Mouse (Mus musculus) MEL (cell line): ENCODE data around the gene Hira. TPM values are rescaled to one million over a fixed set of nuclear protein-coding genes. Genes with fewer than 3 reads are reported as not detected.

Experiments
- DNase-seq: peaks from one replicate; pipeline ENCODE4 v3.0.0; 2011; ENCODE audit warnings: low read depth, low spot score
- H3K27ac ChIP-seq: 2 replicates; pipeline ENCODE4 v1.5.1; 2012; ENCODE audit warnings: low read depth, mild to moderate bottlenecking, control low read depth, low read length, moderate library complexity; ENCODE audit not compliant: control insufficient read depth
- H3K27me3 ChIP-seq, 2 experiments: fragments of 150-350 bp in 1 of 2; sonication (generic) in 1 of 2; 2 replicates each; pipeline ENCODE4 v1.6.1; 2012; ENCODE audit warnings: low read length in 2 of 2, mild to moderate bottlenecking in 2 of 2, improper control_type of control experiment in 1 of 2, moderate library complexity in 1 of 2; ENCODE audit not compliant: insufficient read depth in 2 of 2, control insufficient read depth in 1 of 2
- H3K36me3 ChIP-seq, 2 experiments: 2 replicates each; pipeline ENCODE4 v1.6.1; 2012 to 2014; ENCODE audit warnings: low read length in 2 of 2, improper control_type of control experiment in 1 of 2, inconsistent platforms in 1 of 2, mild to moderate bottlenecking in 1 of 2; ENCODE audit not compliant: insufficient read depth in 2 of 2, control insufficient read depth in 1 of 2
- H3K4me1 ChIP-seq, 2 experiments: fragments of 150-350 bp in 1 of 2; sonication (generic) in 1 of 2; 2 replicates each; pipeline ENCODE4 v1.6.1; 2012; ENCODE audit warnings: low read length in 2 of 2, improper control_type of control experiment in 1 of 2, mild to moderate bottlenecking in 1 of 2; ENCODE audit not compliant: insufficient read depth in 2 of 2, control insufficient read depth in 1 of 2
- H3K4me3 ChIP-seq, 2 experiments: fragments of 150-350 bp in 1 of 2; sonication (generic) in 1 of 2; 2 replicates each; pipeline ENCODE4 v1.5.1; 2012; ENCODE audit warnings: low read depth in 2 of 2, low read length in 2 of 2, mild to moderate bottlenecking in 2 of 2, moderate library complexity in 2 of 2, control low read depth in 1 of 2, improper control_type of control experiment in 1 of 2; ENCODE audit not compliant: control insufficient read depth in 1 of 2, insufficient read depth in 1 of 2
- H3K79me2 ChIP-seq: 2 replicates; pipeline ENCODE4 v1.6.1; 2012; ENCODE audit warnings: mild to moderate bottlenecking, low read length, moderate library complexity; ENCODE audit not compliant: control insufficient read depth, poor library complexity, insufficient read depth
- H3K9ac ChIP-seq: 2 replicates; pipeline ENCODE4 v1.6.1; 2012; ENCODE audit warnings: low read depth, mild to moderate bottlenecking, control low read depth, low read length, moderate library complexity; ENCODE audit not compliant: control insufficient read depth, poor library complexity, severe bottlenecking
- H3K9me3 ChIP-seq: fragments of 150-350 bp; sonication (generic); replicated peaks from 2 replicates; pipeline ENCODE4 v1.6.1; 2012; ENCODE audit warnings: mild to moderate bottlenecking, low read length, improper control_type of control experiment, moderate library complexity; ENCODE audit not compliant: insufficient read depth
- BHLHE40 ChIP-seq: IDR thresholded peaks from 2 replicates; pipeline ENCODE4 v1.6.1; 2012; ENCODE audit warnings: low read depth, mild to moderate bottlenecking, inconsistent platforms, low read length, improper control_type of control experiment, borderline replicate concordance
- CHD1 ChIP-seq: IDR thresholded peaks from 2 replicates; pipeline ENCODE4 v1.6.1; 2012; ENCODE audit warnings: low read depth, mild to moderate bottlenecking, inconsistent platforms, low read length, improper control_type of control experiment
- CHD2 ChIP-seq: IDR thresholded peaks from 2 replicates; pipeline ENCODE4 v1.6.1; 2011; ENCODE audit warnings: low read length, improper control_type of control experiment
- CTCF ChIP-seq, 3 experiments: IDR thresholded peaks in 2 of 3; conservative IDR thresholded peaks in 1 of 3; 2 replicates each; pipeline ENCODE4 v1.5.1; 2011 to 2012; ENCODE audit warnings: low read length in 3 of 3, low read depth in 2 of 3, mild to moderate bottlenecking in 2 of 3, improper control_type of control experiment in 1 of 3, inconsistent platforms in 1 of 3, mixed read lengths in 1 of 3, moderate library complexity in 1 of 3; ENCODE audit not compliant: control insufficient read depth in 1 of 3, insufficient read depth in 1 of 3, poor library complexity in 1 of 3, severe bottlenecking in 1 of 3
- ELF1 ChIP-seq: IDR thresholded peaks from 2 replicates; pipeline ENCODE4 v1.6.1; 2014; ENCODE audit warnings: low read depth, mild to moderate bottlenecking, inconsistent platforms, low read length, improper control_type of control experiment, moderate library complexity
- EP300 ChIP-seq, 2 experiments: IDR thresholded peaks; 2 replicates each; pipeline ENCODE4 v1.6.1; 2011; ENCODE audit warnings: improper control_type of control experiment in 2 of 2, low read length in 2 of 2, low read depth in 1 of 2, mild to moderate bottlenecking in 1 of 2
- ETS1 ChIP-seq: IDR thresholded peaks from 2 replicates; pipeline ENCODE4 v1.6.1; 2012; ENCODE audit warnings: low read depth, mild to moderate bottlenecking, inconsistent platforms, low read length, improper control_type of control experiment, moderate library complexity
- GABPA ChIP-seq: IDR thresholded peaks from 2 replicates; pipeline ENCODE4 v1.6.1; 2012; ENCODE audit warnings: low read depth, mild to moderate bottlenecking, inconsistent platforms, low read length, improper control_type of control experiment, moderate library complexity
- GATA1 ChIP-seq: IDR thresholded peaks from 2 replicates; pipeline ENCODE4 v1.6.1; 2011; ENCODE audit warnings: low read depth, low read length, improper control_type of control experiment
- HCFC1 ChIP-seq: IDR thresholded peaks from 2 replicates; pipeline ENCODE4 v1.6.1; 2012; ENCODE audit warnings: low read depth, mild to moderate bottlenecking, inconsistent platforms, low read length, improper control_type of control experiment, moderate library complexity
- JUND ChIP-seq: IDR thresholded peaks from 2 replicates; pipeline ENCODE4 v1.6.1; 2011; ENCODE audit warnings: low read depth, mild to moderate bottlenecking, improper control_type of control experiment, low read length
- MAFK ChIP-seq: IDR thresholded peaks from 2 replicates; pipeline ENCODE4 v1.6.1; 2011; ENCODE audit warnings: low read depth, mild to moderate bottlenecking, low read length, improper control_type of control experiment, borderline replicate concordance
- MAX ChIP-seq: IDR thresholded peaks from 2 replicates; pipeline ENCODE4 v1.6.1; 2011; ENCODE audit warnings: low read length, improper control_type of control experiment
- MAZ ChIP-seq: IDR thresholded peaks from 2 replicates; pipeline ENCODE4 v1.6.1; 2012; ENCODE audit warnings: low read depth, mild to moderate bottlenecking, inconsistent platforms, low read length, improper control_type of control experiment
- MEF2A ChIP-seq: IDR thresholded peaks from 2 replicates; pipeline ENCODE4 v1.6.1; 2014; ENCODE audit warnings: low read depth, mild to moderate bottlenecking, inconsistent platforms, low read length, improper control_type of control experiment; ENCODE audit not compliant: poor library complexity, insufficient replicate concordance, severe bottlenecking; ENCODE audit errors: extremely low read depth
- MYB ChIP-seq: IDR thresholded peaks from 2 replicates; pipeline ENCODE4 v1.6.1; 2011; ENCODE audit warnings: mild to moderate bottlenecking, low read depth, low read length, improper control_type of control experiment
- MYC ChIP-seq: IDR thresholded peaks from 2 replicates; pipeline ENCODE4 v1.6.1; 2011; ENCODE audit warnings: low read depth, mild to moderate bottlenecking, low read length, improper control_type of control experiment, moderate library complexity
- NELFE ChIP-seq: IDR thresholded peaks from 2 replicates; pipeline ENCODE4 v1.6.1; 2011; ENCODE audit warnings: low read depth, low read length, improper control_type of control experiment
- NRF1 ChIP-seq: IDR thresholded peaks from 2 replicates; pipeline ENCODE4 v1.6.1; 2014; ENCODE audit warnings: low read depth, mild to moderate bottlenecking, inconsistent platforms, low read length, improper control_type of control experiment, moderate library complexity; ENCODE audit not compliant: poor library complexity, insufficient read depth, severe bottlenecking
- POLR2A ChIP-seq, 2 experiments: IDR thresholded peaks; 2 replicates each; pipeline ENCODE4 v1.6.1; 2011 to 2012; ENCODE audit warnings: low read length in 2 of 2, mild to moderate bottlenecking in 2 of 2, control low read depth in 1 of 2, improper control_type of control experiment in 1 of 2, low read depth in 1 of 2, moderate library complexity in 1 of 2; ENCODE audit not compliant: control insufficient read depth in 1 of 2, insufficient read depth in 1 of 2, poor library complexity in 1 of 2
- POLR2AphosphoS2 ChIP-seq: IDR thresholded peaks from 2 replicates; pipeline ENCODE4 v1.6.1; 2011; ENCODE audit warnings: low read length, improper control_type of control experiment
- POLR2AphosphoS5 ChIP-seq: IDR thresholded peaks from 2 replicates; pipeline ENCODE4 v1.6.1; 2012; ENCODE audit warnings: low read depth, borderline replicate concordance, mild to moderate bottlenecking, inconsistent platforms, low read length, moderate library complexity, mixed read lengths
- RCOR1 ChIP-seq: IDR thresholded peaks from 2 replicates; pipeline ENCODE4 v1.6.1; 2012; ENCODE audit warnings: low read depth, mild to moderate bottlenecking, inconsistent platforms, low read length, improper control_type of control experiment
- SIN3A ChIP-seq: IDR thresholded peaks from 2 replicates; pipeline ENCODE4 v1.6.1; 2012; ENCODE audit warnings: low read length, improper control_type of control experiment, inconsistent platforms
- SMC3 ChIP-seq: IDR thresholded peaks from 2 replicates; pipeline ENCODE4 v1.6.1; 2011; ENCODE audit warnings: low read depth, low read length, improper control_type of control experiment
- TAL1 ChIP-seq: IDR thresholded peaks from 2 replicates; pipeline ENCODE4 v1.6.1; 2012; ENCODE audit warnings: mild to moderate bottlenecking, inconsistent platforms, low read length, moderate library complexity, mixed read lengths
- TBP ChIP-seq: IDR thresholded peaks from 2 replicates; pipeline ENCODE4 v1.8.0; 2011; ENCODE audit warnings: low read depth, low read length, improper control_type of control experiment
- TCF12 ChIP-seq: IDR thresholded peaks from 2 replicates; pipeline ENCODE4 v1.6.1; 2014; ENCODE audit warnings: low read depth, mild to moderate bottlenecking, inconsistent platforms, low read length, improper control_type of control experiment, moderate library complexity
- UBTF ChIP-seq: IDR thresholded peaks from 2 replicates; pipeline ENCODE4 v1.6.1; 2012; ENCODE audit warnings: low read depth, mild to moderate bottlenecking, inconsistent platforms, low read length, improper control_type of control experiment, moderate library complexity, borderline replicate concordance; ENCODE audit not compliant: insufficient read depth
- USF1 ChIP-seq: IDR thresholded peaks from 2 replicates; pipeline ENCODE4 v1.6.1; 2014; ENCODE audit warnings: low read depth, mild to moderate bottlenecking, inconsistent platforms, low read length, improper control_type of control experiment, moderate library complexity
- USF2 ChIP-seq, 2 experiments: IDR thresholded peaks; 2 replicates each; pipeline ENCODE4 v1.6.1; 2011 to 2012; ENCODE audit warnings: improper control_type of control experiment in 2 of 2, low read length in 2 of 2, borderline replicate concordance in 1 of 2, inconsistent platforms in 1 of 2, low read depth in 1 of 2, mild to moderate bottlenecking in 1 of 2; ENCODE audit not compliant: insufficient read depth in 1 of 2
- ZC3H11A ChIP-seq: IDR thresholded peaks from 2 replicates; pipeline ENCODE4 v1.6.1; 2012; ENCODE audit warnings: low read depth, mild to moderate bottlenecking, inconsistent platforms, low read length, improper control_type of control experiment
- ZKSCAN1 ChIP-seq: IDR thresholded peaks from 2 replicates; pipeline ENCODE4 v1.6.1; 2012; ENCODE audit warnings: low read depth, mild to moderate bottlenecking, inconsistent platforms, low read length, improper control_type of control experiment, moderate library complexity
- ZMIZ1 ChIP-seq: IDR thresholded peaks from 2 replicates; pipeline ENCODE4 v1.6.1; 2012; ENCODE audit warnings: low read depth, mild to moderate bottlenecking, inconsistent platforms, low read length, improper control_type of control experiment, moderate library complexity
- polyA plus RNA-seq, 2 experiments: library from polyadenylated mRNA; stranded (reverse) in 1 of 2; unstranded in 1 of 2; fragments of >175 nt in 1 of 2; fragments of >200 nt in 1 of 2; gene quantifications; 2 replicates each; pipeline versions ENCODE4 v1.2.1 to v1.2.4; 2012; ENCODE audit warnings: low replicate concordance in 2 of 2, low read depth in 1 of 2; ENCODE audit not compliant: insufficient read length in 2 of 2, insufficient read depth in 1 of 2, missing spikeins in 1 of 2
- total RNA-seq: library from RNA; depleted of rRNA; stranded (reverse); fragments of 300-350 nt; gene quantifications from 2 replicates; pipeline ENCODE4 v1.2.3, GENCODE M21; 2012; rRNA removed

Hira gene
- total RNA-seq (40.9 and 50.5 TPM in 2 replicates), polyA plus RNA-seq (100 to 1,000 TPM in 1 of 2 experiments, not detected in 1; 203 TPM)

DNA sequence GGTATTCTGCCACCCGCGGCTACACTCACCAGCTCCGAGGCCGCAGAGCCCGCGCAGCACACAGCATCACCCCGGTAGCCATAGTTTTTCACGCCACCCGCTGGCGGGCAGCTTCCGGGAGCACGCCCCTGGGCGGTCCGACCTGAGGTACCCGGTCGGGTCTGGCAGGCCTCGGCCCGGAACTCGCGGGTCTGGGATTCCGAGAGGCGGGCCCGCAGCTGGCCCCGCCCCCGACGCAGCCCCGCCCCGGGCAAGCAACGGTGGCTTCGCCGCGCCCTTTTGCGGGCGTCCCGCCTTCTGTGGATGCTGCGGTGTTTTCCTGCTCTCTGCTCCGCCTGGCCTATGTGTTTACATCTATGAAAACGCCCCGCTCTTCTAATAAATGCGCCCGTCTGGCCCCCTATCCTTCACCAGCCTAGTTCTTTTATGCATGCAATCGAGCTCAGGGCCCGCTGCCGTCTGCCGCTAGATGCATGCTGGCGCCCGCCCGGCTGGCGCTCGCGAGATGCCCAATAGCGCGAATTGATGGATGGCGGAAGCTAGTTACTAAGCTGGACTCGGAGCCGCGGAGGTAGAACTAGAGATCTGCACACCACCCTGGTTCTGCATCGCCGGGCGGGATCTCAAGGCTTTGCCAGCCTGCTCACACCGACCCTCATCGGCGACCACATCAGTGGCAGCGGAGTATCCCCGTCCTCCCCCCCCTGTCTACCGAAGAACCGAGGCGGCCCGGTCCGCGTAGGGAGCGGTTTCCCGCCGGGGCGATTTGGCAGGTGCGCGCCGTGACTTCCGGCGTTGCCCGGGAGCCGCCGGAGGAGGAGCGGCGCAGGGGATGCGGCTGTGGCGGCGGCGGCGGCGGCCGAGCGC is at the start of gene Hira, which contains the start of gene Mrpl40:
Hira (plus strand) TSS at position 596 of the 867 bp plus-strand sequence.
Mrpl40 (minus strand) TSS at position 421 of the 867 bp plus-strand sequence.
- H3K79me2 ChIP-seq, result peaks cover 61% of the 10 kb centered on the region
- no peaks in the 10 kb centered on the region for H3K9me3 ChIP-seq
- peak within 1 kb of the TSS; percentile 97 for H3K27ac ChIP-seq
- peaks cover 15 to 28% of the 10 kb centered on the region in 2 experiments for H3K4me1 ChIP-seq
- no peaks in the 10 kb centered on the region for H3K27me3 ChIP-seq
- peak within 1 kb of the TSS; percentile 97 for H3K9ac ChIP-seq
- peak; percentile 97 for DNase-seq
- H3K36me3 ChIP-seq, result peaks cover 21 to 34% of the 10 kb centered on the region in 2 experiments
- peak within 1 kb of the TSS; percentile 76 to 92 for H3K4me3 ChIP-seq
- TF ChIP-seq CHD1 (no peak), ELF1 (peak; percentile 93), TAL1 (no peak), CHD2 (peak; percentile 95), POLR2AphosphoS5 (no peak), GABPA (no peak), JUND (no peak), NRF1 (peak; percentile 84), RCOR1 (no peak), ZC3H11A (no peak), SMC3 (no peak), TCF12 (peak; percentile 74; the same call in 1 of the 2 replicates), ZMIZ1 (peak; percentile 74), EP300 (IDR thresholded peaks at IDR 0.05; ENCODE audit: low read depth in 1 of 2, low read length in 2 of 2) (peak in 1 of 2 experiments; percentile 5; a peak in 1 of 4 replicates), ETS1 (peak; percentile 25; the same call in 1 of the 2 replicates), POLR2AphosphoS2 (peak; percentile 87), USF2 (IDR thresholded peaks at IDR 0.05; ENCODE audit: borderline replicate concordance in 1 of 2, insufficient read depth in 1 of 2, low read depth in 1 of 2, low read length in 2 of 2) (no peak), POLR2A (IDR thresholded peaks at IDR 0.05; ENCODE audit: control insufficient read depth in 1 of 2, insufficient read depth in 1 of 2, low read depth in 1 of 2, low read length in 2 of 2, poor library complexity in 1 of 2) (peak; percentile 83 to 94), UBTF (peak; percentile 85; the same call in 1 of the 2 replicates), CTCF (IDR thresholded peaks at IDR 0.05 in 2 of 3, conservative IDR thresholded peaks at IDR 0.05 in 1 of 3; ENCODE audit: control insufficient read depth in 1 of 3, insufficient read depth in 1 of 3, low read depth in 2 of 3, low read length in 3 of 3, poor library complexity in 1 of 3, severe bottlenecking in 1 of 3) (0 out of 6 replicates have a peak, but pooled peaks of 1 of the 3 experiments have one; percentile 4), GATA1 (no peak), MAFK (no peak), NELFE (peak; percentile 85), BHLHE40 (no peak), SIN3A (peak; percentile 77), ZKSCAN1 (no peak), MYC (peak; percentile 46; the same call in 1 of the 2 replicates), USF1 (peak; percentile 23; the same call in 1 of the 2 replicates), TBP (peak; percentile 72), MAZ (peak; percentile 90; the same call in 1 of the 2 replicates), MEF2A (no peak), MYB (no peak), MAX (peak; percentile 40), HCFC1 (peak; percentile 89)
